In genomic region chr6:114890411-114891115, GRCm38 (mm10) we compare ENCODE assay signal across 8 mouse cellular contexts.
DNase-seq lines count a peak whose midpoint lies in the region; ATAC-seq lines count a peak whose summit lies in the region.

No protein-coding gene starts in this region.

- peaks cover 6% of the 10 kb centered on the region; the same call in 1 of the 2 replicates for H3K9me3 ChIP-seq in hindbrain, embryonic 10.5 days
- no peaks in the 10 kb centered on the region for H3K9me3 ChIP-seq in hindbrain, embryonic 11.5 days (ENCODE audit: control insufficient read depth, low read length)
- no peaks in the 10 kb centered on the region for H3K9me3 ChIP-seq in heart, embryonic 15.5 days (replicated peaks)
- H3K9me3 ChIP-seq in liver, embryonic 12.5 days (replicated peaks), result no peaks in the 10 kb centered on the region
- no peaks in the 10 kb centered on the region for H3K9me3 ChIP-seq in neural tube, embryonic 15.5 days (replicated peaks)

- H3K4me3 ChIP-seq in hindbrain, embryonic 10.5 days, result no peak overlapping the region
- no peak overlapping the region for H3K4me3 ChIP-seq in hindbrain, embryonic 11.5 days (ENCODE audit: low read depth, low read length)
- no peak overlapping the region for H3K4me3 ChIP-seq in heart, embryonic 15.5 days
- H3K4me3 ChIP-seq in liver, embryonic 12.5 days, result no peak overlapping the region
- no peak overlapping the region for H3K4me3 ChIP-seq in neural tube, embryonic 15.5 days (replicated peaks)

- no peak overlapping the region for H3K4me2 ChIP-seq in hindbrain, embryonic 11.5 days (replicated peaks; ENCODE audit: low read depth, low read length)
- H3K4me2 ChIP-seq in heart, embryonic 15.5 days, result peak overlapping the region; percentile 46
- no peak overlapping the region for H3K4me2 ChIP-seq in liver, embryonic 12.5 days
- peak overlapping the region; percentile 30 for H3K4me2 ChIP-seq in neural tube, embryonic 15.5 days

- DNase-seq in hindbrain, embryonic 10.5 days (ENCODE audit: low spot score), result no peak
- no peak for DNase-seq in hindbrain, embryonic 11.5 days (ENCODE audit: low spot score)
- DNase-seq in fibroblast of lung, adult 2 months (ENCODE audit: low read depth), result peak; percentile 96
- DNase-seq in kidney, postnatal 36 days, result peak; percentile 92 to 94
- DNase-seq in yolk sac, embryonic 10.5 days (ENCODE audit: low spot score), result no peak

- H3K36me3 ChIP-seq in hindbrain, embryonic 10.5 days, result peaks cover 46% of the 10 kb centered on the region
- H3K36me3 ChIP-seq in hindbrain, embryonic 11.5 days (ENCODE audit: control insufficient read depth, insufficient read depth, low read length), result no peaks in the 10 kb centered on the region
- H3K36me3 ChIP-seq in heart, embryonic 15.5 days, result peaks cover 12% of the 10 kb centered on the region; the same call in 1 of the 2 replicates
- H3K36me3 ChIP-seq in liver, embryonic 12.5 days, result peaks cover 39% of the 10 kb centered on the region
- H3K36me3 ChIP-seq in neural tube, embryonic 15.5 days, result no peaks in the 10 kb centered on the region

- ATAC-seq in hindbrain, embryonic 11.5 days (ENCODE audit: low FRiP score), result no peak
- peak; percentile 47 for ATAC-seq in heart, embryonic 15.5 days (replicated peaks; ENCODE audit: insufficient number of reproducible peaks, insufficient read depth, low FRiP score, low read depth)
- ATAC-seq in liver, embryonic 12.5 days, result no peak
- 0 out of 2 replicates have a peak, but pooled peaks have one; percentile 18 for ATAC-seq in neural tube, embryonic 15.5 days (ENCODE audit: low FRiP score)

- peak overlapping the region; percentile 58 for H3K27ac ChIP-seq in hindbrain, embryonic 10.5 days
- no peak overlapping the region for H3K27ac ChIP-seq in hindbrain, embryonic 11.5 days (ENCODE audit: low read depth, low read length)
- H3K27ac ChIP-seq in heart, embryonic 15.5 days, result peak overlapping the region; percentile 81
- H3K27ac ChIP-seq in liver, embryonic 12.5 days, result peak overlapping the region; percentile 18; the same call in 1 of the 2 replicates
- H3K27ac ChIP-seq in neural tube, embryonic 15.5 days (replicated peaks), result peak overlapping the region; percentile 80

- peaks cover 92% of the 10 kb centered on the region for H3K4me1 ChIP-seq in hindbrain, embryonic 10.5 days (replicated peaks)
- peaks cover 37% of the 10 kb centered on the region for H3K4me1 ChIP-seq in hindbrain, embryonic 11.5 days (replicated peaks; ENCODE audit: control insufficient read depth, insufficient read depth, low read length)
- H3K4me1 ChIP-seq in heart, embryonic 15.5 days (replicated peaks), result peaks cover 91% of the 10 kb centered on the region
- peaks cover 83% of the 10 kb centered on the region for H3K4me1 ChIP-seq in liver, embryonic 12.5 days
- H3K4me1 ChIP-seq in neural tube, embryonic 15.5 days, result peaks cover 80% of the 10 kb centered on the region

- H3K27me3 ChIP-seq in hindbrain, embryonic 10.5 days (ENCODE audit: insufficient read depth, poor library complexity, severe bottlenecking), result no peaks in the 10 kb centered on the region
- no peaks in the 10 kb centered on the region for H3K27me3 ChIP-seq in hindbrain, embryonic 11.5 days (ENCODE audit: control insufficient read depth, insufficient read depth, low read length)
- no peaks in the 10 kb centered on the region for H3K27me3 ChIP-seq in heart, embryonic 15.5 days
- no peaks in the 10 kb centered on the region for H3K27me3 ChIP-seq in liver, embryonic 12.5 days (replicated peaks)
- H3K27me3 ChIP-seq in neural tube, embryonic 15.5 days (replicated peaks), result no peaks in the 10 kb centered on the region

- WGBS in hindbrain, embryonic 10.5 days, result 53% methylated on average over 19 of the region's 19 CpGs
- 54% methylated on average over 19 of the region's 19 CpGs for WGBS in hindbrain, embryonic 11.5 days
- whole genome bisulfite sequencing in heart, embryonic 15.5 days, result 25% methylated on average over 19 of the region's 19 CpGs
- WGBS in liver, embryonic 12.5 days (ENCODE audit: insufficient replicate concordance), result 63% methylated on average over 19 of the region's 19 CpGs
- 46% methylated on average over 19 of the region's 19 CpGs for WGBS in neural tube, embryonic 15.5 days

- H3K9ac ChIP-seq in hindbrain, embryonic 11.5 days (ENCODE audit: low read depth, low read length), result no peak overlapping the region
- no peak overlapping the region for H3K9ac ChIP-seq in heart, embryonic 15.5 days
- H3K9ac ChIP-seq in liver, embryonic 12.5 days, result no peak overlapping the region
- no peak overlapping the region for H3K9ac ChIP-seq in neural tube, embryonic 15.5 days (replicated peaks)

Comparison
In these comparisons a context has a peak if more than half of its experiments do, and no peak if none do; other contexts are left out.
1. DNase-seq: peak in fibroblast of lung, adult 2 months (single experiment) and kidney, postnatal 36 days (2 of 2); none in hindbrain, embryonic 10.5 days (single experiment), hindbrain, embryonic 11.5 days (single experiment) and yolk sac, embryonic 10.5 days (single experiment).
2. ATAC-seq: peak in heart, embryonic 15.5 days (single experiment) and neural tube, embryonic 15.5 days (single experiment); none in hindbrain, embryonic 11.5 days (single experiment) and liver, embryonic 12.5 days (single experiment).
3. H3K4me2 ChIP-seq: peak in heart, embryonic 15.5 days (single experiment) and neural tube, embryonic 15.5 days (single experiment); none in hindbrain, embryonic 11.5 days (single experiment) and liver, embryonic 12.5 days (single experiment).